Mouse (Mus musculus) 3134 (cell line): Measurements from ENCODE around the gene Cd69.

Source experiments
- DNase-seq: peaks from one replicate; pipeline ENCODE4 v3.0.0-alpha.2; 2011; ENCODE audit warnings: low spot score; ENCODE audit not compliant: insufficient read length; ENCODE audit errors: extremely low read depth

Gene Cd69

DNA sequence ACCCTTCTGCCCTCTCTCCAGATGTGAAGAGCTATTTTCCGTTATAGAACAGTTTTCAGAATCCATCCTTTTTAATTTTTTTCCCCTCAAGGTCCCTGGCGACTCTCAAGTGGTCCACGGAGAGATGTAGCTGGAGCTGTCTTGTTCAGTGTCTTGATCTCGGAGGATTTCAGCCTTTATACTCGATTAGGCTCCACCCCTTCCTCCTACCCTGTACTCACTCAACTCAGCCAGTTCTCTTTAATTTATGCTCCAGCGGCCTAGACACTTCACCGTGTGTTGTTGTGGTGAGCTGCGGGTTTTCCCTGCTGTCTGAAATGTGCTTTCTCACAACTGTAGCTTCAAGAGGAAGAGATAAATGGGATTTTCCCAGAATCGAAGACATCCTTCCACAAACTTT is at the start of gene Cd69:
Gene Cd69 (minus strand): TSS at position 217 of the 400 bp plus-strand sequence.
- DNase-seq, result no peak

- DNase-seq, result no peak
These were observed 44.1 kb upstream of the Cd69 start for GRCm38 (mm10) chr6:129319331-129319730.

DNA sequence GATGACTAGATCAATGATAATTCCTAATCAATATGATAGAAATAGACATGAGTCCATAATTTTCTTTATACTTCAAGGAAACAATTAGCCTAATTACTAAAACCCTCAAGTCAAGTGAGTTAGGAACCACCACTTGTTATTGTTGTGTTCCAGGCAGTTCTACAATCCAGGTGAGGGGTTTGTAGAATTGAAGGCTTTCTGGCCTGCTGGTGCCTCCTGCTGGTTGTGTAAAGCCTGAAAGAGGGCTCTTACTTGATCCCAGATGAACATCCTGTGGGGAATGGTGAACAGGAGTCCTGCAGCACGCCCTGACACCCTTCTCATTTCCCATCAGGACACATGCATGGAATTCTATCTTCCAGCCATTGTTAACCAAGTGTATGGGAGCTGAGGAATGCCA is 43.2 kb upstream of the Cd69 start:
- DNase-seq, result no peak

GRCm38 (mm10) chr6:129316463-129316862 is 41.2 kb upstream of the Cd69 start:
- DNase-seq, result no peak

DNA sequence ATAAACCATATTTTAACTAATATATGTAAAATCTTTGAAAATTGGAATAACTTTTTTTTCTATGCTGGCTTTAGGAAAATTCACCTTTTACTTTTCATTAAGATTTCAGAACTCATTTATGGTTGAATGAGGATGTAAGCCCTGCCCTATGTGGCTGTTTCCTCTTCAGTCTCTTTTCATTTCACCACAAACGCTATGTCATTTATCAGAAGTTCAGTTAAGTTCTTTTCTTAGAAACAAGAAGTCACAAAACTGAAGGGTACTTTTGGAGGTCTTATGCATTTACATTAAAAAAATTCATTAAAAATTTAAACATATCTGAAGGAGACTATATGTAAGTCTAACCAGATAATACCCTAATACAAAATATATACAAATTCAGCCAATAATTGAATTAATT is 40.5 kb upstream of the Cd69 start:
- DNase-seq, result no peak

GRCm38 (mm10) chr6:129314655-129315168 is 39.5 kb upstream of the Cd69 start:
- DNase-seq, result no peak

DNA sequence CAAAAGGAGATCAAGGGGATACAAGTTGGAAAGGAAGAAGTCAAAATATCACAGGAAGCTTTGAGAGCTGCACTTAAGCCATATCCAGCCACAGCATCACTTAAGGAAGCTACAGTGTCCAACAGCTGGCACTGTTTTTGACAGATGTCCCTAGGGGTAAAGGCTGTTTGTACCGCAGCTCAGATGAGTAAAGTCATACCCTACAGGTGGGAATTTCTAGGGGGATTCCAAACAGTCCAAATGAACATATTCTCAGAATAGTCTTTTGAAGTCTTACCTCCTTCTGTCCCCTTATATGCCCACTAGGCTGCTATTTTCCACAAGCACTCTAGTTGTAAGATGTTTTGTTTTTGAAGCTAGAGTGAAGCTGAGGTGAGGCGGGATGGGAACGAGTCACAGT is 37.3 kb upstream of the Cd69 start:
- no peak for DNase-seq

- no peak for DNase-seq
These were observed 28.9 kb upstream of the Cd69 start for GRCm38 (mm10) chr6:129304180-129304579.

GRCm38 (mm10) chr6:129288708-129289107 is 13.5 kb upstream of the Cd69 start:
- no peak for DNase-seq

GRCm38 (mm10) chr6:129284384-129285104 is 9.3 kb upstream of the Cd69 start:
- DNase-seq, result no peak

- DNase-seq, result no peak
These were observed 8.0 kb upstream of the Cd69 start for GRCm38 (mm10) chr6:129283271-129283670.

DNA sequence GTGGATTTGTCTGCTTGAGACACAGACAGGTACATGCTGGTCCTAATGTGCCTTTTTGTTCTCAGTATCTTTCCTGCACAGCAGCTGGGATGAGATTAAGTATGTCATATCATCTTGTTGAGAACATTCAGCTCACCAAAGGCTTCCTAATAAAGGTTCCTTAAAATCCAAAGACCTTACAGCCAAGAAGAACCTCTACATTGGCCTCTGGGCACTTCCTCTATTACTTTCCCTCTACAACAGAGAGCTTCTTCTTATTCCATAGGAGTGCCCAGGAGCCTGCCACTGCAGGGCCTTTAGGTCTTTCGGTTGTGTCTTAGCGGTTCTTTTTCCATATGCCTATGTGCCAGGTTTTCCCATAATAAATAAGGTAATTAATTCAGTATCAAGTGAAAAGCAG is 1.2 kb upstream of the Cd69 start:
- no peak for DNase-seq

GRCm38 (mm10) chr6:129275624-129276203 is 478 bp upstream of the Cd69 start:
- no peak for DNase-seq

DNA sequence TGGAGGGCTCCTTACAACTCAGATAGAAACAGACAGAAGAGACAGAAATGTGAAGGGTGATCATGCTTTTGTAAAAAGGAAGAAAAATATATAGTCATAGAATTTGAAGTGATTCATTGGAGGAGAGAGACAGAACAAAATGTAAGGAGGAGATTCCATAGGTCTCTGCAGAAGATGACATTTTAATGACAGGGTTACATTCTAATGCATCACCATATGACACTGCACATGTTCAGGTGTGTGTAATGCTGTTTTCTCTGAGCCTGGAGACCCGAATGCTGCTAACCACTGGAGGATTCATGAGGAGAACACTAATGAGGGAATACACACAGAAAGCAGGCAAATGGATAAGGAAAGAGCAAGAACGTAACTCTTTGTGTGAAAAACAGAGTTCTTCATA is 760 bp downstream of the Cd69 start:
- DNase-seq, result no peak

DNA sequence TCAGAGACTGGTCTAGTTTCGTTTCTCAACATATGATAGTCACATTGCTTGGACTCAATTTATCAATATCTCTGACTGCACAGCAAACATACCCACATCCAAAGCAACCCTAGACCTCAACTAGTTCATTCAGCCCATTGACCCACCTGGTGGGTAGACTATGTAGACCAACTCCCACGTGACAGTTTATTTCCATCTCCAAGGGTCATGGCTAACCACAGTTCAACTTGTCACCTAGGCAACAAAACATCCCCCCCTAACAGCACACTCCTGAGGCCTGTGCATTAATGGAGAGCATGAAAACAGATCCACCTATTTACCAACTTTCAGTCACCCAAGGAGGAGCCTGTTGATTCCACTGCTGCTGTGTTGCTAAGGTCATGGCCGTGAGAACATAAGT is 1.6 kb downstream of the Cd69 start:
- no peak for DNase-seq

DNA sequence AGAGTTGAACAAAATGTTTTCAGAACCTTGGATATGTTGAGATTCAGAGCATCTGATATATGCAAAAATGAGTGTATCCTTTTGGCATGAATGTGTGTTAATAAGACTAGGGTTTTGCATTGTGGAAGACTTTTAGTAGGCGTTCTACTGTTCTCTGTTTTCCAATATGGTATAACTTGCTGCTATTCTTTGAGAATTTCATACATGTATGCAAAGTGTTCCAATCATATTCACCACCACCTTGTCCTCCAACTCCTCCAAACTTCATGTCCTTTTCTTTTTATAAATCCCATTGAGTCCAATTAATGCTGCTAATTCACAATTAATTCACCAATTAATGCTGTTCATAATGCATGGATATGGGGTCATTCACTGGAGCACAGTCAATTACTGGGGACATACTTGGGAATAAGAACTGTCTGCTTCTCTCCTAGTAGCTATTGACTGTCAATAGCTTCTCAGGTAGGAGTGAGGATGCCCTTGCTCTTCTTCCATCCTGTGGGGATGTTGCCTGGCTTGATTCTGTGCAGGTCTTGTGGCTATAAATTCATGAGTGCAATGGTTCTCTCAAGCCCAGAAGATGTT is 8.7 kb downstream of the Cd69 start:
- no peak for DNase-seq

GRCm38 (mm10) chr6:129265821-129266220 is 9.4 kb downstream of the Cd69 start:
- DNase-seq, result no peak

- DNase-seq, result no peak
These were observed 14.3 kb downstream of the Cd69 start for GRCm38 (mm10) chr6:129260940-129261339.

DNA sequence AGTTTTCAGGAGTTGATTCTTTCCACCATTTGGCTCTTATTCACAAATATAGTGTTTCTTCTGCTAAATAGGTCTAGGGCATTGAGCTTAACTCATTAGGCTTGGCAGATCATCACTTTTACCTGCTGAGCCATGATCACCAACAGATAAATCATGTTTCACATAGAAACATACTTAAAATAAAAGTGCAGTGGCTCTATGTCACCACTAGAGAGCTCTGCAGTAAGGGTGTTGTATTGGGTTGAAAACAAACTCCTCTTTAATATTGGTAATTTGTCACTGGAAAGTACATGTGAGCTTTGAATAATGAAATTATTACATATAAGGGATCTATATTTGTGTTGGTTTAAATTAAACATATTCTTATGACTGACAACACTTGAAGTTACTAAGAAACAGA is 15.2 kb downstream of the Cd69 start:
- DNase-seq, result no peak

DNA sequence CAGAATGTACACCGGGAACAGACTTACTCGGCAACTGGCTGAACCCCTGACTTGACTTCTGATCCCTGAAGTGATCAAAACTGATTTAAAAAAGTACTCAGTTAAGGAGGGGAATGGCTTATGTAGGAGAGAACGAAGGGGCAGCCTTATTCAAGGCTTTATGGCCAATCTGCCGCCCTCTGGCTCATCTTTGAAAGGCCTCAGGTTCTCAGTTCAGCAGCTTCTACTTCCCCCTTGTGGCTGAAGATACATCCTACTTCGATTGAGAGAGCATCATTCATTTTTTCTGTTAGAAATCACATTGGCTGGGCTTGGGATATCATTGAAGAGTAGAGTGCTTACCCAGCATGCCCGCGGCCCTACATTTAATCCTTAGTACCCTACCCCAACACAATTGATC is 19.2 kb downstream of the Cd69 start:
- no peak for DNase-seq

- DNase-seq, result no peak
These were observed 20.2 kb downstream of the Cd69 start for GRCm38 (mm10) chr6:129254949-129255602.

- no peak for DNase-seq
These were observed 20.9 kb downstream of the Cd69 start for GRCm38 (mm10) chr6:129254314-129254713.
